Comparison of ENCODE assay signal across 10 mouse cellular contexts in the genomic region with DNA sequence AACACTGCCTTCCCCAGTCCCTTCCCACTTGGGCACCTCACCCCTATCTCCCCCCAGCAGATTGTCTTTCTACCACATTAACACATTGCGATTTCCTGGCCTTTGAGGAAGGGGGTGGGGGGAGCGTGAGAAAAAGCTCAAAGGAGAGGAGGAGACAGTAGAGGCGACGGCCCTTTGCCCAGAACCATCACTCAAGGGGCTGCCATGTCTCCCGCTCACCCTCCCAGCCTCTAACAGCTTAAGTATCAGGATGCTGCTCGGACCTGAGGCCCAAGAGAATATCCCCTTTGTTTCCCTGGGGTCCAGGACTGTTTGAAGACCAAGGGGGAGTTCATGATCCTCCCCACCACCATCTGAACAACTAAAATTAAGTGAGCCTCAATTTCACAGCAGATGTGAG. TPM values are rescaled to one million over a fixed set of nuclear protein-coding genes. Genes with fewer than 3 reads are reported as not detected.
DNase-seq lines count a peak whose midpoint lies in the region; ATAC-seq and TF ChIP-seq lines count a peak whose summit lies in the region.
"Had no signal": no experiment of that assay in that cellular context is flagged by ENCODE, and none has a peak within 500 bp of the region (broad histone marks: within the 10 kb centered on the region; RNA-seq: fewer than 3 reads in every experiment).

No protein-coding gene starts in this region.

- WGBS in heart, embryonic 11.5 days (ENCODE audit: insufficient replicate concordance): 0% methylated on average over 6 of the region's 6 CpGs
- 11% methylated on average over 6 of the region's 6 CpGs for WGBS in heart, adult 2 months
- 0% methylated on average over 6 of the region's 6 CpGs for WGBS in hindbrain, embryonic 12.5 days
- WGBS in midbrain, embryonic 11.5 days: 0% methylated on average over 6 of the region's 6 CpGs

- no peak for TF ChIP-seq EP300 in heart, adult 2 months (IDR thresholded peaks at IDR 0.05; ENCODE audit: insufficient read depth, low read depth, low read length)

- no peak for TF ChIP-seq CTCF in heart, adult 2 months (IDR thresholded peaks at IDR 0.05)
- TF ChIP-seq CTCF in left cerebral cortex, adult 2 months (IDR thresholded peaks at IDR 0.05): no peak

- no peak for TF ChIP-seq POLR2A in heart, adult 2 months (IDR thresholded peaks at IDR 0.05; ENCODE audit: insufficient read depth, low read depth, low read length)

- in situ Hi-C loops in ES-E14 (cut with MboI; ENCODE audit: low sequenced_read_pairs in 2 of 2, unreplicated experiment in 2 of 2): loop anchor here in 1 of 2 experiments (25.0 kb wide), 1 partner anchor 167 kb away; no protein-coding TSS in a partner anchor

- intact Hi-C loops in heart, adult 2 months (cut with DNase I): loop anchor here (5.0 kb wide), 1 partner anchor 72 kb away; no protein-coding TSS in a partner anchor
- intact Hi-C loops in left cerebral cortex, adult 2 months (cut with DNase I): no loop called here

- no peaks in the 10 kb centered on the region for H3K36me3 ChIP-seq in heart, embryonic 11.5 days (ENCODE audit: control insufficient read depth, insufficient read depth, low read length)
- no peaks in the 10 kb centered on the region for H3K36me3 ChIP-seq in heart, adult 2 months (ENCODE audit: control insufficient read depth, insufficient read depth, low read length)
- H3K36me3 ChIP-seq in ES-E14 (ENCODE audit: control insufficient read depth, insufficient read depth, low read length, poor library complexity, severe bottlenecking): peaks cover 15% of the 10 kb centered on the region
- H3K36me3 ChIP-seq in hindbrain, embryonic 12.5 days: no peaks in the 10 kb centered on the region
- no peaks in the 10 kb centered on the region for H3K36me3 ChIP-seq in midbrain, embryonic 11.5 days (ENCODE audit: control insufficient read depth, insufficient read depth, low read length)

- H3K4me1 ChIP-seq in heart, embryonic 11.5 days (ENCODE audit: control insufficient read depth, insufficient read depth, low read length): peaks cover 27% of the 10 kb centered on the region
- no peaks in the 10 kb centered on the region; the same call in 1 of the 2 replicates for H3K4me1 ChIP-seq in heart, adult 2 months (ENCODE audit: control insufficient read depth, insufficient read depth, low read length)
- peaks cover 3 to 18% of the 10 kb centered on the region in 2 experiments; a peak in 3 of 4 replicates for H3K4me1 ChIP-seq in ES-E14 (ENCODE audit: control insufficient read depth in 2 of 2, insufficient read depth in 2 of 2, low read length in 2 of 2, poor library complexity in 1 of 2)
- H3K4me1 ChIP-seq in hindbrain, embryonic 12.5 days: peaks cover 81% of the 10 kb centered on the region
- peaks cover 31% of the 10 kb centered on the region for H3K4me1 ChIP-seq in midbrain, embryonic 11.5 days (ENCODE audit: control insufficient read depth, insufficient read depth, low read length)

- no peak overlapping the region for H3K9ac ChIP-seq in heart, embryonic 11.5 days (ENCODE audit: low read depth, low read length)
- H3K9ac ChIP-seq in heart, adult 2 months (ENCODE audit: low read depth, low read length): no peak overlapping the region
- peak overlapping the region; percentile 38; the same call in 1 of the 2 replicates for H3K9ac ChIP-seq in ES-E14 (ENCODE audit: insufficient read depth, low read depth, low read length, poor library complexity, severe bottlenecking)
- peak overlapping the region; percentile 74 for H3K9ac ChIP-seq in hindbrain, embryonic 12.5 days
- H3K9ac ChIP-seq in midbrain, embryonic 11.5 days (ENCODE audit: low read length): no peak overlapping the region

- peak overlapping the region; percentile 52 for H3K4me2 ChIP-seq in heart, embryonic 11.5 days
- H3K4me2 ChIP-seq in hindbrain, embryonic 12.5 days (replicated peaks): peak overlapping the region; percentile 79
- peak overlapping the region; percentile 5; the same call in 1 of the 2 replicates for H3K4me2 ChIP-seq in midbrain, embryonic 11.5 days

- no peaks in the 10 kb centered on the region for H3K9me3 ChIP-seq in heart, embryonic 11.5 days (replicated peaks; ENCODE audit: control insufficient read depth, low read length)
- no peaks in the 10 kb centered on the region for H3K9me3 ChIP-seq in ES-E14 (ENCODE audit: control insufficient read depth, insufficient read depth, low read depth, low read length)
- H3K9me3 ChIP-seq in hindbrain, embryonic 12.5 days (replicated peaks): no peaks in the 10 kb centered on the region
- no peaks in the 10 kb centered on the region for H3K9me3 ChIP-seq in midbrain, embryonic 11.5 days (ENCODE audit: control insufficient read depth, low read length)

- H3K27me3 ChIP-seq in heart, embryonic 11.5 days (ENCODE audit: control insufficient read depth, insufficient read depth, low read length): peaks cover 97% of the 10 kb centered on the region
- peaks cover 50% of the 10 kb centered on the region for H3K27me3 ChIP-seq in heart, adult 2 months (ENCODE audit: control insufficient read depth, insufficient read depth, low read length)
- H3K27me3 ChIP-seq in hindbrain, embryonic 12.5 days: peaks cover 89% of the 10 kb centered on the region
- H3K27me3 ChIP-seq in midbrain, embryonic 11.5 days (ENCODE audit: control insufficient read depth, insufficient read depth, low read length): peaks cover 100% of the 10 kb centered on the region

- DNase-seq in heart, adult 2 months: no peak
- no peak for DNase-seq in ES-E14 (ENCODE audit: low read depth, low spot score)
- peak; percentile 93 for DNase-seq in midbrain, embryonic 11.5 days (ENCODE audit: low spot score, missing footprints)
- DNase-seq in left cerebral cortex, adult 2 months (ENCODE audit: extremely low spot score in 1 of 2, low spot score in 2 of 2): no peak
- no peak for DNase-seq in spleen, adult 18-20 months
- DNase-seq: adrenal gland, postnatal 10 days; kidney, postnatal 36 days had no signal

- ATAC-seq in heart, embryonic 11.5 days (replicated peaks; ENCODE audit: insufficient number of reproducible peaks, low FRiP score, low TSS enrichment): no peak
- ATAC-seq in hindbrain, embryonic 12.5 days (ENCODE audit: low FRiP score): no peak
- ATAC-seq in midbrain, embryonic 11.5 days (ENCODE audit: low FRiP score): no peak
- no peak for ATAC-seq in erythroblast, adult 5-6 weeks (replicated peaks; ENCODE audit: low FRiP score, poor library complexity, severe bottlenecking)

- H3K79me2 ChIP-seq in heart, adult 2 months (replicated peaks; ENCODE audit: control insufficient read depth, insufficient read depth, low read length): no peaks in the 10 kb centered on the region

- no peak overlapping the region for H3K27ac ChIP-seq in heart, embryonic 11.5 days (ENCODE audit: low read depth, low read length)
- no peak overlapping the region for H3K27ac ChIP-seq in heart, adult 2 months
- H3K27ac ChIP-seq in ES-E14 (ENCODE audit: insufficient read depth, low read depth, low read length, poor library complexity, severe bottlenecking): no peak overlapping the region
- H3K27ac ChIP-seq in hindbrain, embryonic 12.5 days: peak overlapping the region; percentile 48; the same call in 1 of the 2 replicates
- no peak overlapping the region for H3K27ac ChIP-seq in midbrain, embryonic 11.5 days (ENCODE audit: low read depth, low read length)
- no peak overlapping the region for H3K27ac ChIP-seq in left cerebral cortex, adult 2 months

- H3K4me3 ChIP-seq in heart, embryonic 11.5 days (ENCODE audit: low read depth, low read length): peak overlapping the region; percentile 22
- H3K4me3 ChIP-seq in heart, adult 2 months: no peak overlapping the region
- H3K4me3 ChIP-seq in ES-E14 (ENCODE audit: insufficient read depth in 1 of 2, low read depth in 1 of 2, low read length in 2 of 2, poor library complexity in 1 of 2, severe bottlenecking in 1 of 2): peak overlapping the region; percentile 84 to 88
- peak overlapping the region; percentile 57 for H3K4me3 ChIP-seq in hindbrain, embryonic 12.5 days
- H3K4me3 ChIP-seq in midbrain, embryonic 11.5 days (ENCODE audit: low read depth, low read length): peak overlapping the region; percentile 6; the same call in 1 of the 2 replicates
- H3K4me3 ChIP-seq in left cerebral cortex, adult 2 months: no peak overlapping the region

TF ChIP-seq in ES-E14, 5 proteins besides CTCF, POLR2A, EP300 and RAD21:
- TF ChIP-seq ZNF384 (IDR thresholded peaks at IDR 0.05; ENCODE audit: low read depth, low read length): no peak
- no peak for TF ChIP-seq ZC3H11A (IDR thresholded peaks at IDR 0.05; ENCODE audit: borderline replicate concordance, low read depth, low read length)
- no peak for TF ChIP-seq MAFK (IDR thresholded peaks at IDR 0.05; ENCODE audit: insufficient read depth, low read depth, low read length)
TF ChIP-seq in ES-E14: peak in this region for 0.

RNA-seq across cellular contexts. Expression of gene Gbx2, which starts 1.8 kb away (rescaled TPM):
- polyA plus RNA-seq in heart, embryonic 11.5 days (2014; fragmentation: Nextera tagmentation; extraction: Ambion mirVana): 0.17 and 0.39 TPM in 2 replicates
- total RNA-seq in heart, adult 2 months (2021): under 1 TPM; 0.18 to 0.21 TPM
- polyA plus RNA-seq in heart, adult 2 months (2012; rRNA removed): 0.12 and 0.14 TPM in 2 replicates
- total RNA-seq in ES-E14 (2012; rRNA removed): 25.8 and 27.9 TPM in 2 replicates
- 46.1 and 63.6 TPM in 2 replicates for polyA plus RNA-seq in hindbrain, embryonic 12.5 days (2016; fragmentation: Nextera tagmentation; extraction: Ambion mirVana)
- 9.6 TPM in 2 replicates for polyA plus RNA-seq in midbrain, embryonic 11.5 days (2014; fragmentation: Nextera tagmentation; extraction: Ambion mirVana)
- under 1 TPM; 0.25 to 0.56 TPM for total RNA-seq in left cerebral cortex, adult 2 months (2021)
- 1.0 TPM in 1 of 2 replicates, not detected in the other for total RNA-seq in erythroblast, adult 5-6 weeks (2015; ENCODE audit: low replicate concordance)
- not detected in 2 replicates for total RNA-seq in erythroblast, adult 5-6 weeks (2017; ENCODE audit: low replicate concordance)
- total RNA-seq: adrenal gland, postnatal 10 days had no signal

Comparison
In these comparisons a context has a peak if more than half of its experiments do, and no peak if none do; other contexts are left out.
1. H3K4me3 ChIP-seq: peak in heart, embryonic 11.5 days (single experiment), ES-E14 (2 of 2), hindbrain, embryonic 12.5 days (single experiment) and midbrain, embryonic 11.5 days (single experiment); none in heart, adult 2 months (single experiment) and left cerebral cortex, adult 2 months (single experiment).
2. H3K4me2 ChIP-seq: peak in every context shown above with its lines; median percentile 79 in hindbrain, embryonic 12.5 days; 52 in heart, embryonic 11.5 days; 5 in midbrain, embryonic 11.5 days.
3. H3K9ac ChIP-seq: peak in ES-E14 (single experiment) and hindbrain, embryonic 12.5 days (single experiment); none in heart, embryonic 11.5 days (single experiment), heart, adult 2 months (single experiment) and midbrain, embryonic 11.5 days (single experiment).
4. RNA of gene Gbx2, which starts 1.8 kb away (total RNA-seq): 25.8 to 27.9 TPM in ES-E14; 0.25 to 0.56 TPM in left cerebral cortex, adult 2 months, 0.18 to 0.21 TPM in heart, adult 2 months and 1.0 TPM in erythroblast, adult 5-6 weeks; every median in the first group is over 10 times any median in the second.